Mouse (Mus musculus) cerebellum, postnatal 14 days (tissue): ENCODE measurements at regions not wholly inside any gene's neighbourhood (a gene's known extent, or its start where the extent isn't known, plus 50 kb on each side); places are given as distances from the start of the nearest gene placed in this dataset.

Experiments used
- DNase-seq, 2 experiments: peaks; one replicate each; pipeline ENCODE4 v3.0.0; 2021; ENCODE audit warnings: mixed read lengths in 2 of 2

GRCm38 (mm10) chr12:29222099-29222498 lies 306.1 kb upstream of the Myt1l start:
- DNase-seq: no peak

GRCm38 (mm10) chr12:29226001-29226400 lies 302.2 kb upstream of the Myt1l start:
- no peak for DNase-seq

GRCm38 (mm10) chr12:29232492-29233447 lies 295.4 kb upstream of the Myt1l start:
- DNase-seq: peak; percentile 35 to 43

- peak in 1 of 2 experiments; percentile 46 for DNase-seq
These were observed 291.7 kb upstream of the Myt1l start for GRCm38 (mm10) chr12:29236496-29236895.

- peak; percentile 31 to 42 for DNase-seq
These were observed 290.7 kb upstream of the Myt1l start for GRCm38 (mm10) chr12:29237516-29237915.

GRCm38 (mm10) chr12:29239482-29239881 lies 288.7 kb upstream of the Myt1l start:
- no peak for DNase-seq

GRCm38 (mm10) chr12:29239975-29240374 lies 288.2 kb upstream of the Myt1l start:
- DNase-seq: peak; percentile 31 to 53

- no peak for DNase-seq
These were observed 285.1 kb upstream of the Myt1l start for GRCm38 (mm10) chr12:29243087-29243486.

- DNase-seq: no peak
These were observed 282.1 kb upstream of the Myt1l start for GRCm38 (mm10) chr12:29246041-29246440.

- DNase-seq: peak in 1 of 2 experiments; percentile 25
These were observed 280.8 kb upstream of the Myt1l start for GRCm38 (mm10) chr12:29247356-29247755.

- no peak for DNase-seq
These were observed 279.7 kb upstream of the Myt1l start for GRCm38 (mm10) chr12:29248459-29248858.

- no peak for DNase-seq
These were observed 272.1 kb upstream of the Myt1l start for GRCm38 (mm10) chr12:29256103-29256502.

GRCm38 (mm10) chr12:29257011-29257734 lies 271.0 kb upstream of the Myt1l start:
- no peak for DNase-seq

GRCm38 (mm10) chr12:29257735-29258547 lies 270.2 kb upstream of the Myt1l start:
- DNase-seq: peak; percentile 67 to 68

GRCm38 (mm10) chr12:29258548-29258874 lies 269.7 kb upstream of the Myt1l start:
- no peak for DNase-seq

GRCm38 (mm10) chr12:29258966-29259365 lies 269.2 kb upstream of the Myt1l start:
- no peak for DNase-seq

- DNase-seq: no peak
These were observed 254.0 kb upstream of the Myt1l start for GRCm38 (mm10) chr12:29274166-29274565.

GRCm38 (mm10) chr12:29275676-29276075 lies 252.5 kb upstream of the Myt1l start:
- no peak for DNase-seq

- peak in 1 of 2 experiments; percentile 45 for DNase-seq
These were observed 248.5 kb upstream of the Myt1l start for GRCm38 (mm10) chr12:29279631-29280080.

GRCm38 (mm10) chr12:29280081-29280788 lies 247.9 kb upstream of the Myt1l start:
- peak in 1 of 2 experiments; percentile 27 for DNase-seq

GRCm38 (mm10) chr12:29280861-29281630 lies 247.1 kb upstream of the Myt1l start:
- DNase-seq: peak in 1 of 2 experiments; percentile 22
